Mouse (Mus musculus): Measurements from ENCODE around the gene Snta1.
"Not testable (repeated sequence)": the region's sequence is repeated elsewhere in the genome, so short reads cannot be mapped to it uniquely, and the experiment has no call there.

Snta1 gene

GRCm38 (mm10) chr2:154372842-154373500, 34.9 kb downstream of the Snta1 start, which contains the start of gene Cdk5rap1:
Gene Cdk5rap1, minus strand, starts transcription at chr2:154373010.
- DNase-seq (ENCODE audit: low read depth, low spot score): no peak

GRCm38 (mm10) chr2:154372151-154372829, 35.6 kb downstream of the Snta1 start:
- DNase-seq (ENCODE audit: low read depth, low spot score): peak; percentile 83

GRCm38 (mm10) chr2:154367510-154367909, 40.4 kb downstream of the Snta1 start:
- no peak for DNase-seq (ENCODE audit: low read depth, low spot score)

GRCm38 (mm10) chr2:154354000-154354425, 53.9 kb downstream of the Snta1 start:
- DNase-seq (ENCODE audit: low read depth, low spot score): not testable (repeated sequence)

GRCm38 (mm10) chr2:154348152-154348551, 59.7 kb downstream of the Snta1 start:
- no peak for DNase-seq (ENCODE audit: low read depth, low spot score)

- no peak for DNase-seq (ENCODE audit: low read depth, low spot score)
Measured at GRCm38 (mm10) chr2:154339356-154339755, 68.5 kb downstream of the Snta1 start.

GRCm38 (mm10) chr2:154338161-154338560, 69.7 kb downstream of the Snta1 start:
- DNase-seq (ENCODE audit: low read depth, low spot score): no peak

- DNase-seq (ENCODE audit: low read depth, low spot score): peak; percentile 40
Measured at GRCm38 (mm10) chr2:154335572-154335971, 72.3 kb downstream of the Snta1 start.

GRCm38 (mm10) chr2:154326852-154327251, 81.0 kb downstream of the Snta1 start:
- DNase-seq (ENCODE audit: low read depth, low spot score): no peak

Data from WW6 (cell line).